Mouse (Mus musculus) CH12.LX (cell line): ENCODE results near the gene Zmynd15. TPM values are rescaled to one million over a fixed set of nuclear protein-coding genes. Genes with fewer than 3 reads are reported as not detected.

ENCODE experiments used
- DNase-seq: peaks from one replicate; pipeline ENCODE4 v3.0.0-alpha.2; 2013; ENCODE audit errors: extremely low read depth
- H3K27ac ChIP-seq: 2 replicates; pipeline ENCODE4 v1.5.1; 2012; ENCODE audit warnings: low read depth, mild to moderate bottlenecking, control low read depth, moderate library complexity; ENCODE audit not compliant: insufficient read depth
- H3K27me3 ChIP-seq: replicated peaks from 2 replicates; pipeline ENCODE3; 2012; ENCODE audit warnings: inconsistent platforms
- H3K36me3 ChIP-seq, 2 experiments: replicated peaks in 1 of 2; 2 replicates each; pipeline versions ENCODE3 to v1.6.1; 2012; ENCODE audit warnings: inconsistent platforms in 1 of 2, low read length in 1 of 2, mild to moderate bottlenecking in 1 of 2, mixed read lengths in 1 of 2, moderate library complexity in 1 of 2; ENCODE audit not compliant: control insufficient read depth in 1 of 2, insufficient read depth in 1 of 2
- H3K4me1 ChIP-seq, 2 experiments: 2 replicates each; pipeline ENCODE4 v1.6.1; 2012; ENCODE audit warnings: inconsistent platforms in 1 of 2, moderate library complexity in 1 of 2; ENCODE audit not compliant: insufficient read depth in 2 of 2, control insufficient read depth in 1 of 2
- H3K4me2 ChIP-seq: 2 replicates; pipeline ENCODE4 v1.6.1; 2012; ENCODE audit warnings: low read depth, mild to moderate bottlenecking, control low read depth; ENCODE audit not compliant: poor library complexity, insufficient read depth, severe bottlenecking
- H3K4me3 ChIP-seq, 3 experiments: fragments of 150-350 bp in 1 of 3; sonication (generic) in 1 of 3; replicated peaks in 1 of 3; 2 replicates each; pipeline versions ENCODE3 to v1.5.1; 2011 to 2012; ENCODE audit warnings: low read depth in 2 of 3, low read length in 2 of 3, mild to moderate bottlenecking in 2 of 3, moderate library complexity in 2 of 3, control low read depth in 1 of 3, improper control_type of control experiment in 1 of 3, inconsistent platforms in 1 of 3, mixed read lengths in 1 of 3; ENCODE audit not compliant: poor library complexity in 1 of 3
- H3K79me2 ChIP-seq: replicated peaks from 2 replicates; pipeline ENCODE4 v1.6.1; 2012; ENCODE audit warnings: mild to moderate bottlenecking, moderate library complexity; ENCODE audit not compliant: control insufficient read depth, poor library complexity, insufficient read depth, severe bottlenecking; ENCODE audit errors: extremely low read depth
- H3K9ac ChIP-seq: 2 replicates; pipeline ENCODE4 v1.6.1; 2012; ENCODE audit warnings: low read depth, mild to moderate bottlenecking, control low read depth, moderate library complexity; ENCODE audit not compliant: insufficient read depth
- H3K9me3 ChIP-seq: replicated peaks from 2 replicates; pipeline ENCODE3; 2012; ENCODE audit warnings: low read length, inconsistent platforms, mixed read lengths
- CHD2 ChIP-seq: IDR thresholded peaks from 2 replicates; pipeline ENCODE4 v1.6.1; 2011; ENCODE audit warnings: low read length, improper control_type of control experiment
- ELF1 ChIP-seq: IDR thresholded peaks from 2 replicates; pipeline ENCODE4 v1.6.1; 2014; ENCODE audit warnings: low read depth, mild to moderate bottlenecking, inconsistent platforms, low read length, improper control_type of control experiment
- IRF4 ChIP-seq: IDR thresholded peaks from 2 replicates; pipeline ENCODE4 v1.6.1; 2014; ENCODE audit warnings: low read depth, mild to moderate bottlenecking, inconsistent platforms, low read length, improper control_type of control experiment
- JUN ChIP-seq: IDR thresholded peaks from 2 replicates; pipeline ENCODE4 v1.6.1; 2011; ENCODE audit warnings: low read depth, mild to moderate bottlenecking, low read length, improper control_type of control experiment, moderate library complexity; ENCODE audit not compliant: insufficient read depth
- KAT2A ChIP-seq: IDR thresholded peaks from 2 replicates; pipeline ENCODE4 v1.6.1; 2012; ENCODE audit warnings: low read length, improper control_type of control experiment, inconsistent platforms; ENCODE audit not compliant: insufficient replicate concordance
- MAFK ChIP-seq: IDR thresholded peaks from 2 replicates; pipeline ENCODE4 v1.6.1; 2011; ENCODE audit warnings: low read length, improper control_type of control experiment; ENCODE audit not compliant: insufficient replicate concordance
- MAZ ChIP-seq: IDR thresholded peaks from 2 replicates; pipeline ENCODE4 v1.6.1; 2012; ENCODE audit warnings: low read depth, mild to moderate bottlenecking, inconsistent platforms, low read length, improper control_type of control experiment, moderate library complexity
- MEF2A ChIP-seq: IDR thresholded peaks from 2 replicates; pipeline ENCODE4 v1.6.1; 2014; ENCODE audit warnings: low read depth, mild to moderate bottlenecking, inconsistent platforms, low read length, improper control_type of control experiment, borderline replicate concordance
- MXI1 ChIP-seq: IDR thresholded peaks from 2 replicates; pipeline ENCODE4 v1.6.1; 2011; ENCODE audit warnings: mild to moderate bottlenecking, low read depth, low read length, improper control_type of control experiment
- MYC ChIP-seq: IDR thresholded peaks from 2 replicates; pipeline ENCODE4 v1.6.1; 2011; ENCODE audit warnings: low read depth, mild to moderate bottlenecking, improper control_type of control experiment, low read length
- NELFE ChIP-seq: IDR thresholded peaks from 2 replicates; pipeline ENCODE4 v1.6.1; 2011; ENCODE audit warnings: low read depth, low read length, improper control_type of control experiment
- PAX5 ChIP-seq: IDR thresholded peaks from 2 replicates; pipeline ENCODE4 v1.6.1; 2012; ENCODE audit warnings: low read length, inconsistent platforms, mixed read lengths
- RAD21 ChIP-seq: IDR thresholded peaks from 2 replicates; pipeline ENCODE4 v1.6.1; 2011; ENCODE audit warnings: low read depth, mild to moderate bottlenecking, low read length, improper control_type of control experiment, moderate library complexity
- SIN3A ChIP-seq: IDR thresholded peaks from 2 replicates; pipeline ENCODE4 v1.6.1; 2012; ENCODE audit warnings: low read length, improper control_type of control experiment, inconsistent platforms
- SMC3 ChIP-seq: IDR thresholded peaks from 2 replicates; pipeline ENCODE4 v1.6.1; 2011; ENCODE audit warnings: low read depth, low read length, improper control_type of control experiment
- TBP ChIP-seq: conservative IDR thresholded peaks from 2 replicates; pipeline ENCODE4 v1.6.1; 2011; ENCODE audit warnings: low read depth, low read length, improper control_type of control experiment
- TCF12 ChIP-seq: IDR thresholded peaks from 2 replicates; pipeline ENCODE4 v1.6.1; 2014; ENCODE audit warnings: low read depth, mild to moderate bottlenecking, inconsistent platforms, low read length, improper control_type of control experiment
- USF1 ChIP-seq: IDR thresholded peaks from 2 replicates; pipeline ENCODE4 v1.6.1; 2014; ENCODE audit warnings: low read depth, mild to moderate bottlenecking, inconsistent platforms, low read length, improper control_type of control experiment
- USF2 ChIP-seq: conservative IDR thresholded peaks from 2 replicates; pipeline ENCODE4 v1.6.1; 2011; ENCODE audit warnings: low read depth, low read length, improper control_type of control experiment
- ZC3H11A ChIP-seq: IDR thresholded peaks from 2 replicates; pipeline ENCODE4 v1.6.1; 2012; ENCODE audit warnings: low read depth, mild to moderate bottlenecking, inconsistent platforms, low read length, improper control_type of control experiment
- ZKSCAN1 ChIP-seq: IDR thresholded peaks from 2 replicates; pipeline ENCODE4 v1.6.1; 2012; ENCODE audit warnings: low read depth, inconsistent platforms, low read length, improper control_type of control experiment, borderline replicate concordance
- ZMIZ1 ChIP-seq: IDR thresholded peaks from 2 replicates; pipeline ENCODE4 v1.6.1; 2012; ENCODE audit warnings: low read depth, mild to moderate bottlenecking, inconsistent platforms, low read length, improper control_type of control experiment
- dilution Hi-C: fragments of 300-500 bp; cut with MboI; formaldehyde crosslinking; loops from 2 replicates; pipeline ENCODE4 v1.14.3; 2020; ENCODE audit warnings: low sequenced_read_pairs; ENCODE audit not compliant: extremely low pct_unique_long_range_greater_than_20kb, extremely low pct_ligation_motif_present
- in situ Hi-C: fragments of 300-500 bp; cut with MboI; formaldehyde crosslinking; loops from 3 replicates; pipeline ENCODE4 v1.14.3; 2019; ENCODE audit warnings: low sequenced_read_pairs, low pct_ligation_motif_present, low pct_unique_long_range_greater_than_20kb, mixed read lengths
- polyA plus RNA-seq: library from polyadenylated mRNA; unstranded; fragments of >175 nt; gene quantifications from 2 replicates; pipeline ENCODE4 v1.2.1, GENCODE M21; 2012; ENCODE audit warnings: low read depth; ENCODE audit not compliant: insufficient read length
- total RNA-seq, 2 experiments: library from RNA; depleted of rRNA; stranded (reverse); fragments of 300-350 nt in 1 of 2; fragments of >200 nt in 1 of 2; gene quantifications; 2 replicates each; pipeline ENCODE4 v1.2.3; 2012 to 2014

Zmynd15 gene
- total and polyA plus RNA-seq, 3 experiments = 0.05 to 0.20 (median 0.08) TPM

DNA sequence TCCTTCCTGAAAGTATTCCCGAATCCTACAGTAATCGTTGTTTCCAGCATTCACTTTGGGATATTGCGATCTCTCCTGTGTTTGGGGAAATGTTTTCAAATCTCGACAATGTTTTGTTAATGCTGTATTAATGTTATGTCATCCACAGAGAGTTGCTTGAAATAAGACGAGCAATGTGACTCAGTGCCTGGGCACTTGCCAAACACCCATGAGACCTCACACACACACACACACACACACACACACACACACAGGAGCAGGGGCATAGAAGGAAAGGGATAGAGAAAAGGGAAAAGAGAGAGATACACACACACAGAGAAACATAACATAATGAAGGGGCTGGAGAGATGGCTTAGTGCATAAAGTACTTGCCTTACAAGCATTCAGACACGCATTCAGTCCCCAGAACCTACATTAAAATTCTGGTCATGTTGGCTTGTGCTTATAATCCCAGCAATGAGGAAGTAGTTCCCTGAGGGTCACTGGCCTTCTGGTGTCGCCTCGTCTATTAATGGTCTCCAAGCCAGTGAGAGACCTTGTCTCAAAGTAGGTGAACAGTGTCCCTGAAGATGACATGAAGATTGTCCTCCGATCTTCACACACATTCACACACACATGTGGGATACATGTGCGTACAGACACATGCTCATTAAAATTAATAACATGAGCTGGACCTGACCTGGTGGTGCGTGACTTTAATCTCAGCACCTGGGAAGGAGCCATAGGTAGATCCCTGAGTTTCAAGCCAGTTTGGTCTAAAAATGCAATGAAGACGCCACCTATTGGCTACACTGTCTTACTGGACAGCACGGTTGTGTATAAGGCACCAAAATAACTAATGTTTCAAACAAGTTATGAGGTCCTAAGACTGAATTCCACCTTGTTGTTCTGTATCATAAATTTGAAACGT, 40.6 kb downstream of the Zmynd15 start (continued):
- no peak for TF ChIP-seq PAX5
- TF ChIP-seq MXI1 = no peak
- TF ChIP-seq MYC = no peak
- TF ChIP-seq USF1 = no peak
- TF ChIP-seq SIN3A = no peak
- TF ChIP-seq MAFK = no peak
- no peak for TF ChIP-seq ZC3H11A
- TF ChIP-seq SMC3 = peak; percentile 80
- TF ChIP-seq ZKSCAN1 = no peak
- no peak for TF ChIP-seq USF2
- TF ChIP-seq MAZ = no peak
- TF ChIP-seq NELFE = no peak

DNA sequence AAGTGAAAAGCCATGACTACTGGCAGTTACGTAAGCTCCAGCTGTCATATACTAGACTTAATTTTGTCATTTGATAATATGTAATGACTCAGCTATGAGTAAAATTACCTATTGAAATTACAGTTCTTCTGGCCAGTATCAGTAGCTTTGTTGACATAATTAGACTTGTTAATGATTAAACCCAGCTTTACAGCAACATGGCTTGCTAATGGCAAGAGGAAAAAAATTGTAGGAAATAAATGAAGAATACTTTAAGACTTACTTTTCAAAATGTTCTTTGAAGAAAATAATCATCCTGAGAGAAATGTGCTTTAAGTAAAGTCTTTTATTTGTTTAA, 41.2 kb downstream of the Zmynd15 start:
- no peaks in the 10 kb centered on the region for H3K9me3 ChIP-seq
- no peaks in the 10 kb centered on the region for H3K36me3 ChIP-seq
- no peak overlapping the region for H3K9ac ChIP-seq
- H3K4me3 ChIP-seq = no peak overlapping the region
- DNase-seq = no peak
- H3K4me1 ChIP-seq = peaks cover 5 to 11% of the 10 kb centered on the region in 2 experiments; a peak in 3 of 4 replicates
- no peaks in the 10 kb centered on the region for H3K79me2 ChIP-seq
- H3K27me3 ChIP-seq = no peaks in the 10 kb centered on the region
- TF ChIP-seq USF1 (no peak), NELFE (no peak), MEF2A (no peak), IRF4 (no peak), ZMIZ1 (no peak), SIN3A (no peak), ELF1 (no peak), MXI1 (no peak), TBP (no peak), TCF12 (no peak), CHD2 (no peak), USF2 (no peak), RAD21 (no peak), JUN (no peak), KAT2A (no peak), ZC3H11A (no peak)
- in situ Hi-C loops (loop anchor here (5.0 to 10.0 kb wide), 2 partner anchors 38 to 176 kb away; partner anchors contain the start of gene Alox12e), dilution Hi-C loops (no loop called here)
- H3K27ac ChIP-seq = no peak overlapping the region
- no peak overlapping the region for H3K4me2 ChIP-seq
